Mouse (Mus musculus) right cerebral cortex, postnatal 14 days (tissue): Measurements from ENCODE around the gene Zfp329.
"Not testable (repeated sequence)": the region's sequence is repeated elsewhere in the genome, so short reads cannot be mapped to it uniquely, and the experiment has no call there.

Source experiments
- DNase-seq: peaks from one replicate; pipeline ENCODE4 v3.0.0; 2022

Zfp329 gene

DNA sequence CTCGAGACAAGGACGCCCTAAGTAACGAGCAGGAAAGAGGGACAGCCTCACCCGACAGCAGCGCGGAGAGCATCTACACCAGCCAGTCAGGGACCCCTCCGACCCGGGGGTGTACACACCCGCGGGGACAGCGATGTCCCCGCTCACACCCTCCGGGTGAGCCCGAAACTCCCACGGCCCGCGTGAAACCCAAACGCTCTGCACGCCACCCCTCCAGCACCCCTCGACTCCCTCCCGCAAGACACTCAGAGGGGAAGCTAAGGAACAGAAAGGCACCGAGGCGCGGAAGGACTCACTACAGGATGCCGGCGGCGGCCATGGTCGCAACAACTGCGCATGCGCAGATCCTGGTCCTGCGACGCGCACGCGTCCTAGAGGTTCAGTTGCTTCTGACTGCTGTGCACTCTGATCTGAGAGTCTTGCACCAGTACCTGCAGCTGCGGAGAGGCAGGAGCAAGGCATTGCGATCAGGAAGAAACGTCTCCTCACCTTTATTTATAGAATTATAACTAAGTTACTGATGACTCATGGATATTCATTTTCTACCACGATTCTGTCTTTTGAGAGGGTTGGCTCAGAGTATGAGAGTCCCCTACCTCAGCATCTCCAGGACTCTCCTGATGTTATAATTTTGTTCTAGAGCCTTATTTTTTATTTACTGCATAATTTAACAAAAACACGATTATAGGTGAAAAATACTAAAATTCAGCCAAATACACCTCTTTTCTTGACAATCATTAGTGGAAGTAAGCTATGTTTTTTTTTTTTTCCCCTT lies at the start of gene Zfp329:
TSS of gene Zfp329 (minus strand) at position 338 of the 775 bp plus-strand sequence.
- DNase-seq: peak; percentile 95

DNA sequence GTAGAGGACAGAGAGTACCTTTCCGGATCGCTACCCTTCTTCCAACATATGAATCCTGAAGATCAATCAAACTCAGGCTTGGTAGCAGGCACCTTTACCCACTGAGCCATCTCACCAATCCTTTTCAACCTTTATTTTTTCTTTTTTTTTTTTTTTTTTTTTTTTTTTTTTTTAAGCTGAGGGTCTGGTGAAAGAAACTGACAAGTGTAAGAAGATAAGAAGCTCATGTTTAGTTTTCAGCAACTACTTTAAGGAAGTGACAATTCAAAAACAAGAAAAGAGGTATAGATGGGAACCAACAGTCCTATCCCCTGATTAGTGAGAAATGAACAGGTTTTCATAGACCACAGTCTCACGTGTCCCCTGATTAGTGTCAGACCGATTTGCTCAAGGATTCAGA lies 17.1 kb upstream of the Zfp329 start:
- no peak for DNase-seq

DNA sequence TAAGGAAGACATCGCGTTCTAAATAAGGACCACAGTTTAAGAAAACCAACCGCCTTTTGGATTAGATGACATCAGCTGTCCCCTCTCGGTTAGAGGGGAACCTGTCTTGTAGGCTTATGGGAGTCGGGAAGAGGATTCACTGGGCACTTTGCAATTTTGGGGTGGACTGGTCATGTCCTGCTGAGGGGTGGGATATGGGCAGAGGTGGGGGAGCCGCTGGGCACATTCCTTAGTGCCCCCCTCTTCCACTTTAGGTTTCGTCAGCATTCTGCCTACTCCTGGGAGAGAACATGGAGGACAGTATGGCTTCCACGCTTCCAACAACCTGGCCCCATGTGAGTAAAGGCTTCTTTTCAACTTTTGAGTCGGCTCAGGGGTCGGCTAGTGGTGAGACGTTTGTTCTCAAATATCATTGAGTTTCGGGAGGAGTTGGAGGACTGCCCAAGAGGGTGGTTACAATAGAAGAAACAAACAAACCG lies 16.6 kb upstream of the Zfp329 start:
- DNase-seq: peak; percentile 5

GRCm38 (mm10) chr7:12834162-12835120 lies 15.8 kb upstream of the Zfp329 start, which contains the start of gene Zfp110:
Zfp110 (plus strand) TSS chr7:12834761.
- DNase-seq: peak; percentile 83

- peak; percentile 8 for DNase-seq
Measured at GRCm38 (mm10) chr7:12815566-12815965, 3.1 kb downstream of the Zfp329 start.

DNA sequence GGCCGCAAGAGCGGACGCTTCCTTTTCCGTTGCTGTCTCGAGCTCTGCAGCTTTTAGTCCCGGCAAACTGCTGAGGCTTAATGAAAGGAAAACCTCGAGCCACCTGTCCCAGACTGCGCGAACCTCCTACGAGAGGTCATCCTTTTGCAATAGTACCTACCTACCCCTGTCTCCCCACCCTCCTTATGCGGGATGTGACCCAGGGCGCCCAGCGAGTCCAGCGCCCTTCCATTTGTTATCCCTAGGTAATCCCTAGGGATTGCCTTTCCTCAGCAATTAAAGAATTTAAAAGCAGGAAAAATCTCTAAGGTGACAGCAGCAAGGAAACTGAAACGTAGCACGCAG lies 15.0 kb downstream of the Zfp329 start:
- DNase-seq: no peak

DNA sequence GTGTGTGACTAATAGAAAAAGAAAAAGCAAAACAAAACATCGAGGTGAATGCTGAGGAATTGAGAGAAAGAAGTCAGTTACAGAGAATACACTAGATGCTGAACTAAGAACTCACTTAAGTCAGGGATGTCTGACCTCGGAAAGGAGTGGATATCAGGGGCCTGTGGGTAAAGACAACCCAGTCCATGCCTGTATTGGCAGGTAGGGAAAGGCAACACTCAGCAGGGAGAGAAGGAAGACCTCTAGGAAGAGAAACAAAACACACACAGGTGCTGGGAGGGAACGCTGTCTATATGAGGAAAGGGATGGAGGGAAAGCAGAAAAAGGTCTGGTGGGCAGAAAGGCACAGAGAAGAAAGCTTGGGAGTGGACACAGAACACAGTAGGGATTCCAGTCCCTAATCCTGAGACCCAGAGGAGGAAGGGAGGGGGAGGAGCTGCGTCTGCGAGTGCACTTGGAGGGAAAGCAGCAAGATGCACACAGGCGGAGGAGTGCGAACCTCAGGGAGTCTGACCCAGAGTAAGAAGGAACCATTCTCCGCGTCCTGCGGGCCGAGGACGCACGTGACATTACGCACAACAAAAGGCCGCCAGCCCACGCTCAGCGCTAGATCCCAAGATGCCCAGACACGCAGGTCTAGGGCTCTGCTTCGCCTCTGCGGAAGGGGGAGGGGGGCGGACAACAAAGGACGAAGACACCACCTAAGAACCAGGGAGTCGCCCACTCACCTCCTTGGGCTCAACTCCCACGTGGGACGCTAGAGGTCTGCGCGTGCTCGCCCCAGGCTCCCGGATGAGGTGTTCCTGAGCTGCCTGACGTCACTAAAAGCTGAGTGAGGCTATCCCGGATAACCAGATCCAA lies 15.6 kb downstream of the Zfp329 start, which contains the start of gene Zscan18:
TSS of gene Zscan18 (minus strand) at position 770 of the 861 bp plus-strand sequence.
- DNase-seq: peak; percentile 79

DNA sequence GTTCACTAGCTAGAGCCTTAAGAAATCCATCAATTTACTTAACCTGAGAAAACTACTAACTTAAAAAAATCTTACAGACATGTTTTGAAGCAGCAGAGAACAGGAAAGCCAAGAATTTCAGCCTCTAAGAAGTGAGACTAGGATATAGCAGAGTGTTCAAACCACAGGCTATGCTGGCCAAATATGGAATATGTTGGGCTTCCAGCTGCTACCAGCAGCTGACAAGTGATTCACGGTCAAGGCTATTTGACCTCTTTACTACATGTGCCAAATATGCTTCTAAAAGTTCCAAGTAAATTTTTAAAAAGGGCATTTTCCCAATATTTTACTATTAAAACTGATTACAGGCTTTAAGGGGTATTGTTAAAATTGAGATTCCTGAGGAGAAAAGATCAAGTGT lies 19.1 kb downstream of the Zfp329 start:
- DNase-seq: no peak

- no peak for DNase-seq
Measured at GRCm38 (mm10) chr7:12797971-12798370, 20.7 kb downstream of the Zfp329 start.

GRCm38 (mm10) chr7:12792624-12793023 lies 26.0 kb downstream of the Zfp329 start:
- not testable (repeated sequence) for DNase-seq

GRCm38 (mm10) chr7:12788025-12788424 lies 30.6 kb downstream of the Zfp329 start:
- DNase-seq: no peak

DNA sequence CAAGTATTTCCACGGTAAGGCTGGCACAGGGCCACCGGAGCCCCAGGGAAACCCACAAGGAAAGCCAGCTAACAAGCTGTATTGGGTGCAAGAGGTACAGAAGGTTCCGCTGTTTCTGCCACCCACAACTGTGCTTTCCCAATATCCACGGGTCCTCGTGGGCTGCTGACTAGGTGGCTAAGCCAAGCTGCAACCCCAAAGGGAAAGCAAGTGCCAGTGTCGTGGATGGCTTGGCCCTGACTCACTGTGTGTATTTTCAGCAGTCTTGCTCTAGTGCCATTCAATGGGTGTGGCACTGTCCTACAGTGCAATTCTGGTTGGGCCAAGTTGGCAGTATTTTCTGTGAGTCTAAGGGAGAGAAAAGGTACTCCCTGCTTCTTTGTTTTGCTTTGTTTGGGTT lies 31.3 kb downstream of the Zfp329 start:
- DNase-seq: no peak

DNA sequence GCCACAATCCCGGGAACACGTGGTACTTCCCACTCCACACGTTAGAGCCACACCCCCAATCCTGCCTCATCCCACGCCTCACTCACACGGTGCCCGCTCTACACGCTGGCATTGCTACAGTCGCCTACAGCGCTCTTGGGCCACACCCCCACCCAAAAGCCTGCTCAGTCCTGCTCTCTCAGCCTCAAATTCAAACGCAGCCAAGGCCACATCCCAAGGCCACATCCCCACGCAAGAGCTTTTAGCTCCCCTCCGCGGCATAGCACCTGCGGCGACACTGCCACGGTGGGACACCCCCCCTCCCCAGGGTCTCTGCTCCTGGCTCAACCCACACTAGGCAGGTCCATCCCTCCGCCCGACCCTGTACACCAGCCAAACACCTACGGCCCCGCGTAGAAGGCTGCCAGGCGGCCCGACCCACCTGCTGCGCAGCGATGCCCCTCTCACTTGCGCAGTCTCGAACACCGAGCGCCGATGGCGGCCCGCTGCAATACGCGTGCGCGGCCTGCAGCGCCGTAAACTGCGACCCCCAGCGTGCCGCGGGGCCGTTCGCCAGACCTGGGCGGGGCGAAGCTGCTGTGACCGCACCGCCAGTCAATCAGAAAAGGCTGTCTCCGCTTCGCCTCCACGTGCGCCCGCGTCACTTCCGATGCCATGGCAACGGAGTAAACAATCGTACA lies 38.4 kb downstream of the Zfp329 start:
- peak; percentile 92 for DNase-seq

DNA sequence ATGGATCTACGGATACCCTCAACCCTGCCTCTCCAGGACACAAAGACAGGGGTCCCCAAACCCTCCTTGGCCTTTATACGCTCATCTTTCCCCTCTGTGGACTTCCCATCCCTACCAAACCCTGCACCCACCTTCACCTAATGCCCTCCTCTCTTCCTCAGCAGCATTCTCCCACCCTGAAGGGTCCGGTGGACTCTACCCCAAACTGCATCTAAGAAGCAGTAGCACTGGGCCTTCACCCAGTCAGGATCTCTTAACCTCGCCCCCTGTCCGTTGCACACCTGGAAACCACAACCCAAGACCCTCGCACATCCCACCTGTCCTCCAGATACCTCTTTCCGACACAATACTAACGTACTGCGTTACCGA lies 38.9 kb downstream of the Zfp329 start:
- no peak for DNase-seq

- DNase-seq: no peak
Measured at GRCm38 (mm10) chr7:12779141-12779540, 39.5 kb downstream of the Zfp329 start.

GRCm38 (mm10) chr7:12774606-12775005 lies 44.1 kb downstream of the Zfp329 start:
- DNase-seq: peak; percentile 33

- DNase-seq: no peak
Measured at GRCm38 (mm10) chr7:12774111-12774510, 44.5 kb downstream of the Zfp329 start.
